Mouse (Mus musculus) kidney, embryonic 15.5 days (tissue): ENCODE measurements around the gene Taok1. TPM values are rescaled to one million over a fixed set of nuclear protein-coding genes. Genes with fewer than 3 reads are reported as not detected.
A peak's percentile ranks its signal among the peaks of the same experiment; 100 is the strongest.

Experiments used
- ATAC-seq: fragments of 200-750 bp; cut with Nextera tagmentation; replicated peaks from 2 replicates; pipeline ENCODE4 v1.8.0; 2017; ENCODE audit warnings: moderate TSS enrichment; ENCODE audit not compliant: low FRiP score
- H3K27ac ChIP-seq: fragments of 300-500 bp; sonication (generic); 2 replicates; pipeline ENCODE4 v1.5.1; 2015; ENCODE audit warnings: mild to moderate bottlenecking, inconsistent platforms
- H3K27me3 ChIP-seq: fragments of 300-500 bp; sonication (generic); 2 replicates; pipeline ENCODE4 v1.6.1; 2015; ENCODE audit warnings: inconsistent platforms
- H3K36me3 ChIP-seq: fragments of 300-500 bp; sonication (generic); 2 replicates; pipeline ENCODE4 v1.6.1; 2015; ENCODE audit warnings: inconsistent platforms
- H3K4me1 ChIP-seq: fragments of 300-500 bp; sonication (generic); 2 replicates; pipeline ENCODE4 v1.6.1; 2015; ENCODE audit warnings: inconsistent platforms
- H3K4me2 ChIP-seq: fragments of 300-500 bp; sonication (generic); 2 replicates; pipeline ENCODE4 v1.6.1; 2015; ENCODE audit warnings: moderate library complexity, mild to moderate bottlenecking, inconsistent platforms
- H3K4me3 ChIP-seq: fragments of 300-500 bp; sonication (generic); replicated peaks from 2 replicates; pipeline ENCODE4 v1.5.1; 2015; ENCODE audit warnings: mild to moderate bottlenecking, inconsistent platforms
- H3K9ac ChIP-seq: fragments of 300-500 bp; sonication (generic); 2 replicates; pipeline ENCODE4 v1.6.1; 2015; ENCODE audit warnings: mild to moderate bottlenecking, inconsistent platforms
- H3K9me3 ChIP-seq: fragments of 300-500 bp; sonication (generic); replicated peaks from 2 replicates; pipeline ENCODE4 v1.6.1; 2016; ENCODE audit warnings: inconsistent platforms
- WGBS: fragments of 180-500 bp; shearing (Covaris S2); methylation state at CpG from one replicate; pipeline ENCODE4 v1.1.7; 2015; ENCODE audit warnings: mixed read lengths; 5-methylcytosine and 5-hydroxymethylcytosine counted together
- polyA plus RNA-seq: library from polyadenylated mRNA; unstranded; fragments of >200 nt; fragmentation: Nextera tagmentation; extraction: Ambion mirVana; gene quantifications from 2 replicates; pipeline ENCODE4 v1.2.1, GENCODE M21; 2015

Gene Taok1
- polyA plus RNA-seq, 1 experiment from 2014 or later, result 15.5 TPM

DNA sequence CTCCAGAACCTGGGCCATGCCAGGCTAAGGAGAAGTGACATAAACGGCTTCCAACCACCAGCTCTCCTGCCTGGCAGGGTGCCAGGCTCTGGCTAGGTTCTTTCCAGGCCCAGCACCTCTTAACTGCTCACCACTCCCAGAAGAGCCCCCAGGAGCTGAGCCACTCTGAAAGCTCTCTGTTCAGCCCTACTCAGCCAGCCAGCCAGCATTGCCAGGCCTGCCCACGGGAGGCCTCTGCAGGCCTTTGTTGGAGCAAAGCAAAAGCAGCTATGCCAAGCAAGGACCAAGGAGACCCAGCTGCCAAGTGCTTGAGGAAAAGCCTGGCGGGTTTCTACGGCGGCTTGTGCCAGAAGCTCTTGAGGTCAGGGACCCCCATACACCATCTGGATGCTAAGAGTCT is 120.8 kb downstream of the Taok1 start:
- ATAC-seq, result no peak
- Histone ChIP-seq H3K9ac (no peak overlapping the region), H3K4me1 (peaks cover 71% of the 10 kb centered on the region), H3K4me2 (0 out of 2 replicates have a peak overlapping the region, but pooled peaks have one; percentile 13), H3K9me3 (no peaks in the 10 kb centered on the region), H3K4me3 (no peak overlapping the region), H3K27ac (no peak overlapping the region), H3K36me3 (no peaks in the 10 kb centered on the region), H3K27me3 (no peaks in the 10 kb centered on the region)
- WGBS, result 70% methylated on average over 5 of the region's 5 CpGs

DNA sequence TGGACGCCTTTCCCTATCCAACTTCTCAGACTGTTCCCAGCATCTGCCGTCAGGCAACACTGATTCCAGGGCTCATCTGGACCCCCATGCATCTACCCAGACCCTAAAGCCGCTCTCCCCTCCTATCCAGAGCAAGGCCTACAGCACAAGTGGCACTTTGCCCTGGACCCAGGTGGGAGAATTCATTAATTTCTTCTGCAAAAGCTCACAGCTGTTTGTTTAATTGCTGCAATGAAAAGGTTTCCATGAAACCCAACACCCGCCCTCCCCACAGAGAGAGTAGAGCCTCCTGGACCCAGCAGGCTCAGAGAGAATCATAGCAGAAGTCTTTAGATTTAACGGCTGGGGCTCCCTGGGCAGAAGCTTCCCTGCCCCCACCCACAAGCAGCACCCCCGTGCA is 122.4 kb downstream of the Taok1 start:
- WGBS, result 43% methylated on average over 6 of the region's 6 CpGs
- Histone ChIP-seq H3K27me3 (no peaks in the 10 kb centered on the region), H3K9ac (no peak overlapping the region), H3K4me1 (peaks cover 56% of the 10 kb centered on the region), H3K4me2 (no peak overlapping the region), H3K27ac (no peak overlapping the region), H3K4me3 (no peak overlapping the region), H3K9me3 (no peaks in the 10 kb centered on the region), H3K36me3 (no peaks in the 10 kb centered on the region)
- no peak for ATAC-seq

DNA sequence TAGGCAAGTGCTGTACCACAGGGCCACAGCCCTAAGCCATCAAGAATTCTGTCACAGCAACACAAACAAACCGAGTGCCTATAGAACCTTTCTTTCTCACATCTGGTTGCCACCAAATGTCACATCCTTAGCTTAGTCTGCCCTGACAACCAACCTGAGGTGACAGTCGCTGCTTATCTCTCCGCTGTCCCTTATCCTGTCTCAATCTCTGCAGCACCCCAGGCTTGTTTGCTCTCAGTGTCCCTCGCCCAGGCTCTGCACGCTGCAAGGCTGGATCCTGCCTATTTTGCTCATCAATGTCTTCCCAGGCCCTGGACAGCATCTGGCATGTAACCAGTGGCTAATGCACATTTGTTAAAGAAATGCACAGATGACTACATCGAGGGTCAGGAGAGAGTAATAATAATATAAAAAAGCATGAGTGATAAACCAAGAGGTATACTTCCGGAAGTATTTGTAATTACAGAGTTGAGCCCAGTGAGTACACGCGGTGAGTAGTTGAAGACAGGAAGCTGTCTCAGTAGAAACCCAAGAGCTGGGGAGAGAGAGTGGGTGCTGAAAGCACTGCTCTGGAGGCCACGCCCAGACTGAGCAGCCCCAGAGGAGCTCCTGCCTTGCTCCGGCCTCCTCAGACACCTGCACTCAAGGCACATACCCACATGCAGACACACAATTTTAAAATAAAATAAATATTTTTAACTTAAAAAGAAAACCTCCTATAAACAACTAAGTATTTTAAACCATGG is 123.9 kb downstream of the Taok1 start:
- H3K4me1 ChIP-seq, result peaks cover 46% of the 10 kb centered on the region

DNA sequence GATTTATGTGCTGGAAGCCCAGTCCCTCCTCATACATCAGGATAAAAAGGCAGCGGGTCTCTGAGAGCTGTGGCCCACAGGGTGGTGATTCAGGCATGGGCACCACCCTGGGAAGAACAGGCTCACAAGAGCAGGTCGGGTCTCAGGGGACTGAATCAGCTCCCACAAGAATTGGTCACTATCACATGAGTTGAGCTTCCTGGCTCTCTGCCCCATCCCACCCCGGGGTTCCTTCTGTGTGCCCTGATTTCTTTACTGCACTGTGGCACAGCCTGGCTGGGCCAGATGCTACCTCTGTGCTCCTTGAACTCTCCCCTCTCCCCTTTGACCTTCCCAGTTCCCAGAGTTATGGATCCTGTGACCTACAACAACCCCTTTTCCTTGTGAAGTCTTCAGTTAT is 124.6 kb downstream of the Taok1 start:
- H3K27me3 ChIP-seq, result no peaks in the 10 kb centered on the region
- no peak overlapping the region for H3K9ac ChIP-seq
- no peak for ATAC-seq
- WGBS, result 71% methylated on average over 3 of the region's 3 CpGs
- peaks cover 39% of the 10 kb centered on the region for H3K4me1 ChIP-seq
- H3K4me3 ChIP-seq, result no peak overlapping the region
- no peaks in the 10 kb centered on the region for H3K36me3 ChIP-seq
- no peak overlapping the region for H3K4me2 ChIP-seq
- H3K9me3 ChIP-seq, result no peaks in the 10 kb centered on the region
- no peak overlapping the region for H3K27ac ChIP-seq

More for the DNA sequence above, 123.9 kb downstream of the Taok1 start:
- Histone ChIP-seq H3K27me3 (no peaks in the 10 kb centered on the region), H3K27ac (no peak overlapping the region), H3K4me2 (no peak overlapping the region), H3K9me3 (no peaks in the 10 kb centered on the region), H3K36me3 (no peaks in the 10 kb centered on the region), H3K9ac (no peak overlapping the region), H3K4me3 (no peak overlapping the region)
- 62% methylated on average over 11 of the region's 11 CpGs for WGBS
- no peak for ATAC-seq

Other genes with a start within 250 kb of the Taok1 start
- gene Coro6, start 145.4 kb downstream of the Taok1 start, polyA plus RNA-seq, result 0.48 and 0.59 TPM in 2 replicates
- 5.3 and 6.9 TPM in 2 replicates for gene Ankrd13b, start 118.1 kb downstream of the Taok1 start, polyA plus RNA-seq
- gene Git1, start 114.3 kb downstream of the Taok1 start, polyA plus RNA-seq, result 9.7 and 12.6 TPM in 2 replicates
- gene Abhd15, start 92.7 kb downstream of the Taok1 start, polyA plus RNA-seq, result 1.9 TPM in 2 replicates
- 34.8 and 41.2 TPM in 2 replicates for gene Trp53i13, start 91.8 kb downstream of the Taok1 start, polyA plus RNA-seq
- gene Gm10392, start 88.6 kb downstream of the Taok1 start, polyA plus RNA-seq, result 0.27 TPM in 1 of 2 replicates, not detected in the other
- gene Nufip2, start 78.3 kb upstream of the Taok1 start, polyA plus RNA-seq, result 4.0 and 5.2 TPM in 2 replicates
- not detected in 2 replicates for gene Cryba1, start 117.5 kb upstream of the Taok1 start, polyA plus RNA-seq
- 30.4 and 31.8 TPM in 2 replicates for gene Myo18a, start 155.4 kb upstream of the Taok1 start, polyA plus RNA-seq
- 1.5 and 2.3 TPM in 2 replicates for gene Gm10277, start 179.9 kb upstream of the Taok1 start, polyA plus RNA-seq